21 mouse cellular contexts compared by ENCODE assay signal in genomic region chr4:74319313-74319712, GRCm38 (mm10).
DNase-seq lines count a peak whose midpoint lies in the region; TF ChIP-seq lines count a peak whose summit lies in the region.
"Had no signal": no experiment of that assay in that cellular context is flagged by ENCODE, and none has a peak within 500 bp of the region (broad histone marks: within the 10 kb centered on the region; RNA-seq: fewer than 3 reads in every experiment).

No protein-coding gene starts in this region.

- no peak overlapping the region for H3K27ac ChIP-seq in MEL (ENCODE audit: control insufficient read depth, low read depth, low read length)
- H3K27ac ChIP-seq: embryonic facial prominence, embryonic 13.5 days; embryonic facial prominence, embryonic 15.5 days; forebrain, embryonic 10.5 days; forebrain, embryonic 12.5 days had no signal

- TF ChIP-seq CTCF in MEL (IDR thresholded peaks at IDR 0.05 in 2 of 3, conservative IDR thresholded peaks at IDR 0.05 in 1 of 3; ENCODE audit: control insufficient read depth in 1 of 3, insufficient read depth in 1 of 3, low read depth in 2 of 3, low read length in 3 of 3, poor library complexity in 1 of 3, severe bottlenecking in 1 of 3), result no peak

- peaks cover 2 to 15% of the 10 kb centered on the region in 2 experiments; a peak in 3 of 4 replicates for H3K36me3 ChIP-seq in MEL (ENCODE audit: control insufficient read depth in 1 of 2, insufficient read depth in 2 of 2, low read length in 2 of 2)
- H3K36me3 ChIP-seq in splenic B cell, adult 2 months (ENCODE audit: control insufficient read depth, insufficient read depth, low read length, poor library complexity, severe bottlenecking), result 0 out of 2 replicates have a peak, but pooled peaks cover 3% of the 10 kb centered on the region

- DNase-seq in A20 (ENCODE audit: low read depth, low spot score) (peak; percentile 82), MEL (ENCODE audit: low read depth, low spot score) (peak; percentile 42)
- DNase-seq in splenic B cell, adult 2 months (ENCODE audit: low read depth, low spot score), result peak; percentile 27
- DNase-seq in left cerebral cortex, adult 11 months (ENCODE audit: low spot score), result no peak
- no peak for DNase-seq in left cerebral cortex, adult 18-20 months (ENCODE audit: low spot score in 2 of 2)
- DNase-seq: adrenal gland, adult 2 months; adrenal gland, postnatal 10 days; adrenal gland, postnatal 25 days; cerebellum, adult 11 months; cerebellum, adult 18-20 months; cerebellum, adult 8-10 months; cerebellum, adult 9-11 months; cerebellum, postnatal 14 days; cerebellum, postnatal 36 days; embryo, embryonic 11 days had no signal

- H3K4me1 ChIP-seq in MEL (ENCODE audit: control insufficient read depth in 1 of 2, insufficient read depth in 2 of 2, low read length in 2 of 2), result no peaks in the 10 kb centered on the region
- H3K4me1 ChIP-seq: embryonic facial prominence, embryonic 13.5 days; embryonic facial prominence, embryonic 15.5 days; forebrain, embryonic 10.5 days; forebrain, embryonic 12.5 days had no signal

- H3K27me3 ChIP-seq in MEL (ENCODE audit: control insufficient read depth in 1 of 2, insufficient read depth in 2 of 2, low read length in 2 of 2), result no peaks in the 10 kb centered on the region
- no peaks in the 10 kb centered on the region for H3K27me3 ChIP-seq in splenic B cell, adult 2 months (ENCODE audit: control insufficient read depth, insufficient read depth, low read length, poor library complexity, severe bottlenecking)
- H3K27me3 ChIP-seq: embryonic facial prominence, embryonic 13.5 days; embryonic facial prominence, embryonic 15.5 days; forebrain, embryonic 12.5 days had no signal

- H3K9ac ChIP-seq in MEL (ENCODE audit: control insufficient read depth, low read depth, low read length, poor library complexity, severe bottlenecking), result no peak overlapping the region
- H3K9ac ChIP-seq: embryonic facial prominence, embryonic 13.5 days; embryonic facial prominence, embryonic 15.5 days; forebrain, embryonic 12.5 days had no signal

- H3K9me3 ChIP-seq in MEL (replicated peaks; ENCODE audit: insufficient read depth, low read length), result no peaks in the 10 kb centered on the region
- H3K9me3 ChIP-seq: embryonic facial prominence, embryonic 13.5 days; embryonic facial prominence, embryonic 15.5 days; forebrain, embryonic 10.5 days; forebrain, embryonic 12.5 days; G1E had no signal

- no peak overlapping the region for H3K4me3 ChIP-seq in MEL (ENCODE audit: control insufficient read depth in 1 of 2, insufficient read depth in 1 of 2, low read depth in 2 of 2, low read length in 2 of 2)
- H3K4me3 ChIP-seq: embryonic facial prominence, embryonic 13.5 days; embryonic facial prominence, embryonic 15.5 days; erythroblast, embryonic 14.5 days; forebrain, embryonic 10.5 days; forebrain, embryonic 12.5 days had no signal

- no peak for TF ChIP-seq RAD21 in MEL (IDR thresholded peaks at IDR 0.05; ENCODE audit: low read depth, low read length)

- no peak for TF ChIP-seq POLR2A in MEL (IDR thresholded peaks at IDR 0.05; ENCODE audit: control insufficient read depth in 1 of 2, insufficient read depth in 1 of 2, low read depth in 1 of 2, low read length in 2 of 2, poor library complexity in 1 of 2)

- no peaks in the 10 kb centered on the region for H3K79me2 ChIP-seq in MEL (ENCODE audit: control insufficient read depth, insufficient read depth, low read length, poor library complexity)

- no peak for TF ChIP-seq EP300 in MEL (IDR thresholded peaks at IDR 0.05; ENCODE audit: low read depth in 1 of 2, low read length in 2 of 2)

TF ChIP-seq in MEL, 35 proteins besides CTCF, POLR2A, EP300 and RAD21:
- TF ChIP-seq USF1 (IDR thresholded peaks at IDR 0.05; ENCODE audit: low read depth, low read length) (no peak), ZKSCAN1 (IDR thresholded peaks at IDR 0.05; ENCODE audit: low read depth, low read length) (no peak), MAZ (IDR thresholded peaks at IDR 0.05; ENCODE audit: low read depth, low read length) (no peak), TAL1 (IDR thresholded peaks at IDR 0.05; ENCODE audit: low read length) (no peak), MXI1 (IDR thresholded peaks at IDR 0.05; ENCODE audit: low read depth, low read length) (no peak), ZNF384 (IDR thresholded peaks at IDR 0.05; ENCODE audit: low read depth, low read length) (no peak), CHD1 (IDR thresholded peaks at IDR 0.05; ENCODE audit: low read depth, low read length) (no peak), KAT2A (conservative IDR thresholded peaks at IDR 0.05; ENCODE audit: low read depth, low read length) (no peak), POLR2AphosphoS5 (IDR thresholded peaks at IDR 0.05; ENCODE audit: borderline replicate concordance, low read depth, low read length) (no peak), MAX (IDR thresholded peaks at IDR 0.05; ENCODE audit: low read length) (no peak), ZC3H11A (IDR thresholded peaks at IDR 0.05; ENCODE audit: low read depth, low read length) (no peak), NELFE (IDR thresholded peaks at IDR 0.05; ENCODE audit: low read depth, low read length) (no peak)

Comparison
In these comparisons a context has a peak if more than half of its experiments do, and no peak if none do; other contexts are left out.
1. DNase-seq: peak in A20 (single experiment), MEL (single experiment) and splenic B cell, adult 2 months (single experiment); none in left cerebral cortex, adult 11 months (single experiment) and left cerebral cortex, adult 18-20 months (0 of 2).